Mouse (Mus musculus): ENCODE measurements around the gene Fam89b. TPM values are rescaled to one million over a fixed set of nuclear protein-coding genes. Genes with fewer than 3 reads are reported as not detected.

The Fam89b gene
- polyA plus RNA-seq, 1 experiment, result 33.5 TPM

DNA sequence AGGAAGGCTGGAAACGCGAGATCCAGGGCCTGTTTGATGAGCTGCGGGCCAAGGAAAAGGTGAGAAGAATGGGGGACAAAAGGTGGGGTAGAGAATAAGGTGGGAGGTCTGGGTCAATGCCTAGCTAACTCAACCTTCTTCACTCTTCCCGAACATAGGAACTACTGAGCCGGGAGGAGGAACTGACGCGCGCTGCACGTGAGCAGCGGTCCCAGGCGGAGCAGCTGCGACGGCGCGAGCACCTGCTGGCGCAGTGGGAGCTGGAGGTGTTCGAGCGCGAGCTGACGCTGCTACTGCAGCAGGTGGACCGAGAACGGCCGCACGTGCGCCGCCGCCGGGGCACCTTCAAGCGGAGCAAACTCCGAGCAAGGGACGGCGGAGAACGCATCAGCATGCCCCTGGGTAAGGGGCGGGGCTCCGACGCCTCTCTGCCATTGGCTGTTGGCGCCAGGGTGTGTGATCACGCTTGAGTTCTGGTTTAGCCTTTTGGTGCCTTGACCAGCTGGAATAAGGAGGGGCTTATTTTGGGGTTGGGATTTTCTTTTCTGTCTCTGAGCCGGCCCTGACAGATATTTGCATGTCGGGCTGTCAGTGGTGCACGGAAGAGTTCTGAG, 33.5 kb downstream of the Fam89b start:
- Histone ChIP-seq H3K4me1 (ENCODE audit: control insufficient read depth, insufficient read depth, low read length) (no peaks in the 10 kb centered on the region; the same call in 1 of the 2 replicates), H3K4me3 (replicated peaks; ENCODE audit: control insufficient read depth, low read depth, low read length) (no peak overlapping the region)
- 94% methylated on average over 41 of the region's 41 CpGs for WGBS

DNA sequence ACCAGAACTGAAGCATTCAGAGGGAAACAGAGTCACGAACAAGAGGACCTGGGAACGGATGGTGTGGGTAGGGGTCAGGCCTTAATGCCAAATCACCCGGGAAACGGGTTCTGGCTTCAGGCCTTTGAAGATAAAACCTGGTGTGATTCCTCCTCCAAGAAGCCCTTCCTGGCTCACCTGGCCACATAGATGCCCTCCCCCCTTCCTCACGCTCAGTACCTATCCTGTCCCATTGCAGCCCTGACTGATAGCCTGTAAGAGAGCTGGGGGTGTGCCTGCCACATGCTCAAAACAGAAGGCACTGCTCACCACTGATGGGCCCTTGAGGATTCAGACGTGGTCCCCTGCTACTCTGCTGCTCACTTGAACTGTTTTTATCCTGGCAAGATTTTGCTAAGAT, 35.7 kb downstream of the Fam89b start:
- TF ChIP-seq POLR2A (IDR thresholded peaks at IDR 0.05; ENCODE audit: borderline replicate concordance, control insufficient read depth, low read depth, low read length), result no peak
- TF ChIP-seq CTCF (IDR thresholded peaks at IDR 0.05; ENCODE audit: control insufficient read depth, insufficient read depth, low read length), result no peak
- H3K27ac ChIP-seq (ENCODE audit: control insufficient read depth, insufficient read depth, low read depth, low read length, poor library complexity), result no peak overlapping the region
- WGBS, result 83% methylated on average over 6 of the region's 6 CpGs
- peak overlapping the region; percentile 84 for H3K4me3 ChIP-seq (replicated peaks; ENCODE audit: control insufficient read depth, low read depth, low read length)
- no peaks in the 10 kb centered on the region; the same call in 1 of the 2 replicates for H3K4me1 ChIP-seq (ENCODE audit: control insufficient read depth, insufficient read depth, low read length)

More for the DNA sequence above, 33.5 kb downstream of the Fam89b start:
- H3K27ac ChIP-seq (ENCODE audit: control insufficient read depth, insufficient read depth, low read depth, low read length, poor library complexity), result no peak overlapping the region
- TF ChIP-seq CTCF (IDR thresholded peaks at IDR 0.05; ENCODE audit: control insufficient read depth, insufficient read depth, low read length) (no peak), POLR2A (IDR thresholded peaks at IDR 0.05; ENCODE audit: borderline replicate concordance, control insufficient read depth, low read depth, low read length) (no peak; the same call in 1 of the 2 replicates)

- H3K4me1 ChIP-seq (ENCODE audit: control insufficient read depth, insufficient read depth, low read length), result no peaks in the 10 kb centered on the region; the same call in 1 of the 2 replicates
Observed at GRCm38 (mm10) chr19:5692913-5693396, 36.5 kb downstream of the Fam89b start.

GRCm38 (mm10) chr19:5692086-5692912, 37.2 kb downstream of the Fam89b start:
- Histone ChIP-seq H3K4me1 (ENCODE audit: control insufficient read depth, insufficient read depth, low read length) (peaks cover 2% of the 10 kb centered on the region; the same call in 1 of the 2 replicates), H3K27ac (ENCODE audit: control insufficient read depth, insufficient read depth, low read depth, low read length, poor library complexity) (peak overlapping the region; percentile 56), H3K4me3 (replicated peaks; ENCODE audit: control insufficient read depth, low read depth, low read length) (peak overlapping the region; percentile 84)
- WGBS, result 16% methylated on average over 10 of the region's 10 CpGs
- TF ChIP-seq POLR2A (IDR thresholded peaks at IDR 0.05; ENCODE audit: borderline replicate concordance, control insufficient read depth, low read depth, low read length) (0 out of 2 replicates have a peak, but pooled peaks have one; percentile 3), CTCF (IDR thresholded peaks at IDR 0.05; ENCODE audit: control insufficient read depth, insufficient read depth, low read length) (no peak)

More at GRCm38 (mm10) chr19:5692913-5693396, 36.5 kb downstream of the Fam89b start:
- Histone ChIP-seq H3K27ac (ENCODE audit: control insufficient read depth, insufficient read depth, low read depth, low read length, poor library complexity) (peak overlapping the region; percentile 56), H3K4me3 (replicated peaks; ENCODE audit: control insufficient read depth, low read depth, low read length) (peak overlapping the region; percentile 84)
- no peak for TF ChIP-seq CTCF (IDR thresholded peaks at IDR 0.05; ENCODE audit: control insufficient read depth, insufficient read depth, low read length)
- TF ChIP-seq POLR2A (IDR thresholded peaks at IDR 0.05; ENCODE audit: borderline replicate concordance, control insufficient read depth, low read depth, low read length), result no peak
- 31% methylated on average over 10 of the region's 10 CpGs for WGBS

DNA sequence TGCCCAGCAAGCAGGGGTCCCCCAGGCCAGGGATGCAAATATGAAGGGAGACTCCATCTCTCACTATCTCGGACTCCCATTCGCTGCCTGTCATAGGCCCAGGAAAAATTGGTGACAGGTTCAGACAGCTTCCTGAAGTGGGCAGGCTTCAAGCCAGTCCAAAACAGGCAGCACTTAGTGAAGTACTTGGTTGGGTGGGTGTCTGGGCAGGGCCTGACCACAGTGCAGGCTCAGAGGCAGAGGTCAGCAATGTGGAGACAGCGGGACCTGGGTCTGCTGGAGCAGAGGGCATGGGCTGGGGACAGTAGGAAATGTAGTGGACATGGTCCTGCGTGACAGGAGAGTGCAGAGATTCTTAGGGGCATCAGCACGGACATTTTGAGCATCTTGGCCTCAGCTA, 37.9 kb downstream of the Fam89b start:
- 44% methylated on average over 5 of the region's 5 CpGs for WGBS
- peak overlapping the region; percentile 84 for H3K4me3 ChIP-seq (replicated peaks; ENCODE audit: control insufficient read depth, low read depth, low read length)
- TF ChIP-seq CTCF (IDR thresholded peaks at IDR 0.05; ENCODE audit: control insufficient read depth, insufficient read depth, low read length) (no peak), POLR2A (IDR thresholded peaks at IDR 0.05; ENCODE audit: borderline replicate concordance, control insufficient read depth, low read depth, low read length) (no peak)
- H3K27ac ChIP-seq (ENCODE audit: control insufficient read depth, insufficient read depth, low read depth, low read length, poor library complexity), result peak overlapping the region; percentile 44
- peaks cover 2% of the 10 kb centered on the region; the same call in 1 of the 2 replicates for H3K4me1 ChIP-seq (ENCODE audit: control insufficient read depth, insufficient read depth, low read length)

- TF ChIP-seq CTCF (IDR thresholded peaks at IDR 0.05; ENCODE audit: control insufficient read depth, insufficient read depth, low read length) (no peak), POLR2A (IDR thresholded peaks at IDR 0.05; ENCODE audit: borderline replicate concordance, control insufficient read depth, low read depth, low read length) (no peak)
- WGBS, result 16% methylated on average over 15 of the region's 15 CpGs
- Histone ChIP-seq H3K4me1 (ENCODE audit: control insufficient read depth, insufficient read depth, low read length) (peaks cover 2% of the 10 kb centered on the region; the same call in 1 of the 2 replicates), H3K27ac (ENCODE audit: control insufficient read depth, insufficient read depth, low read depth, low read length, poor library complexity) (peak overlapping the region; percentile 94), H3K4me3 (replicated peaks; ENCODE audit: control insufficient read depth, low read depth, low read length) (peak overlapping the region; percentile 84)
Observed at GRCm38 (mm10) chr19:5690343-5690735, 39.1 kb downstream of the Fam89b start.

DNA sequence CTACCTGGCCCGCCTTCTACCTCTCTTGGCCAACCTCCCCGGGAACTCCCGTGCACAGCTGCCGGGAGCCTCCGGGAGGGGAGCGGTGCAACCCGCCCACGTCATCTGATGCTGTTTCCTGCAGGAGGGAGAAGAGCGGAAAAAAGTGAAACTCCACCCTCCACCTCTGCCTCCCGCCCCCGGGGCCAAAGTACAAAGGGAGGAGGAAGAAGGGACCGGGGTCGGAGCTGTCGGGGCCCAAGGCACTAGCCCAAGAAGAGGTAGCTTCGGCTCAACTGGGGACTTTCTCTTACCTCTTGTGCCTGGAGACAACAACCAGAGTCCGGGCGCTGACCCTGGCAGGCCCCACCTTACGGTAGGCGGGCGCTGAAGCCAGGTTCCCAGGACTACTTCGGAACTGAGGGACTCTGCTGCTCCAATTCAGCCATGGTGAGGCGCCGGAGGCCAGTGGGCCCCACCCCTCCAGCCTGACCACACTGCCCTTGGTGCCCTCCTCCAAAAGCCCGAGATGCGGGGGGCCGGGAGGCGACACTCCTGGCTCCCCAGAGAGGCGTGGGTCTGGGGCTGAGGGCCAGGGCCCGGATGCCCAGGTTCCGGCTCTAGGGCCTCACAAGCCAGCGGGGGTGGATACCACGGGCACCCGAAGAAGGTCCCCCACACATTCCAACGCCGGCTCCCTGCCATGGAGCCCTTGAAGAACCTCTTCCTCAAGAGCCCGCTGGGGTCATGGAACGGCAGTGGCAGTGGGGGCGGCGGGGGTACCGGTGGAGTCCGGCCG, 39.7 kb downstream of the Fam89b start:
- TF ChIP-seq CTCF (IDR thresholded peaks at IDR 0.05; ENCODE audit: control insufficient read depth, insufficient read depth, low read length) (no peak), POLR2A (IDR thresholded peaks at IDR 0.05; ENCODE audit: borderline replicate concordance, control insufficient read depth, low read depth, low read length) (peak; percentile 71)
- Histone ChIP-seq H3K27ac (ENCODE audit: control insufficient read depth, insufficient read depth, low read depth, low read length, poor library complexity) (peak overlapping the region; percentile 94), H3K4me1 (ENCODE audit: control insufficient read depth, insufficient read depth, low read length) (peaks cover 2% of the 10 kb centered on the region; the same call in 1 of the 2 replicates), H3K4me3 (replicated peaks; ENCODE audit: control insufficient read depth, low read depth, low read length) (peak overlapping the region; percentile 84)
- WGBS, result 1% methylated on average over 42 of the region's 42 CpGs

Data from bone marrow, adult 2 months (tissue).